Mouse (Mus musculus) forebrain, embryonic 14.5 days (tissue): ENCODE data around the gene Cdh4. TPM values are rescaled to one million over a fixed set of nuclear protein-coding genes. Genes with fewer than 3 reads are reported as not detected.

ENCODE experiments used
- ATAC-seq: fragments of 200-750 bp; cut with Nextera tagmentation; 2 replicates; pipeline ENCODE4 v1.8.0; 2017; ENCODE audit warnings: mild to moderate bottlenecking, moderate library complexity
- DNase-seq: peaks from one replicate; pipeline ENCODE4 v3.0.0-alpha.2; 2015; ENCODE audit warnings: low spot score
- H3K27ac ChIP-seq: fragments of 300-500 bp; sonication (generic); 2 replicates; pipeline ENCODE4 v1.5.1; 2014; ENCODE audit warnings: low read depth, mild to moderate bottlenecking, control low read depth, low read length, moderate library complexity
- H3K27me3 ChIP-seq: fragments of 300-500 bp; sonication (generic); replicated peaks from 2 replicates; pipeline ENCODE4 v1.6.1; 2014; ENCODE audit warnings: low read length, control low read depth, mixed read lengths; ENCODE audit not compliant: control insufficient read depth, insufficient read depth
- H3K36me3 ChIP-seq: fragments of 300-500 bp; sonication (generic); 2 replicates; pipeline ENCODE4 v1.6.1; 2014; ENCODE audit warnings: low read length, control low read depth; ENCODE audit not compliant: control insufficient read depth, insufficient read depth
- H3K4me1 ChIP-seq: fragments of 300-500 bp; sonication (generic); 2 replicates; pipeline ENCODE4 v1.6.1; 2014; ENCODE audit warnings: antibody characterized with exemption, low read length, control low read depth; ENCODE audit not compliant: control insufficient read depth, insufficient read depth
- H3K4me2 ChIP-seq: fragments of 300-500 bp; sonication (generic); 2 replicates; pipeline ENCODE4 v1.6.1; 2014; ENCODE audit warnings: mild to moderate bottlenecking, control low read depth, low read length
- H3K4me3 ChIP-seq: fragments of 300-500 bp; sonication (generic); 2 replicates; pipeline ENCODE4 v1.5.1; 2014; ENCODE audit warnings: low read depth, low read length, control low read depth
- H3K9ac ChIP-seq: fragments of 300-500 bp; sonication (generic); 2 replicates; pipeline ENCODE4 v1.6.1; 2014; ENCODE audit warnings: mild to moderate bottlenecking, low read length, control low read depth, moderate library complexity
- H3K9me3 ChIP-seq: fragments of 300-500 bp; sonication (generic); replicated peaks from 2 replicates; pipeline ENCODE4 v1.6.1; 2016; ENCODE audit warnings: low read length, control low read depth, mixed read lengths; ENCODE audit not compliant: control insufficient read depth
- WGBS: fragments of 180-500 bp; shearing (Covaris S2); extraction: QIAGEN DNeasy Blood & Tissue Kit; methylation state at CpG from one replicate; pipeline ENCODE4 v1.1.7; 2014; 5-methylcytosine and 5-hydroxymethylcytosine counted together
- polyA plus RNA-seq: library from polyadenylated mRNA; unstranded; fragments of >200 nt; fragmentation: Nextera tagmentation; extraction: Ambion mirVana; gene quantifications from 2 replicates; pipeline ENCODE4 v1.2.1, GENCODE M21; 2014

Gene Cdh4
- polyA plus RNA-seq, 1 experiment from 2014 or later, result 35.0 TPM

- no peak overlapping the region for H3K9ac ChIP-seq
- no peaks in the 10 kb centered on the region for H3K9me3 ChIP-seq
- peaks cover 35% of the 10 kb centered on the region for H3K4me1 ChIP-seq
- H3K27me3 ChIP-seq, result no peaks in the 10 kb centered on the region
- ATAC-seq (peak; percentile 76), DNase-seq (peak; percentile 84)
- WGBS, result 39% methylated on average over 13 of the region's 13 CpGs
- H3K36me3 ChIP-seq, result no peaks in the 10 kb centered on the region
- no peak overlapping the region for H3K4me2 ChIP-seq
- peak overlapping the region; percentile 72 for H3K27ac ChIP-seq
- no peak overlapping the region for H3K4me3 ChIP-seq
Measured at GRCm38 (mm10) chr2:179762521-179763305, 320.5 kb downstream of the Cdh4 start.

GRCm38 (mm10) chr2:179764460-179764859, 322.2 kb downstream of the Cdh4 start:
- Histone ChIP-seq H3K4me2 (no peak overlapping the region), H3K9ac (no peak overlapping the region), H3K36me3 (no peaks in the 10 kb centered on the region), H3K4me3 (no peak overlapping the region), H3K9me3 (no peaks in the 10 kb centered on the region), H3K27me3 (no peaks in the 10 kb centered on the region), H3K4me1 (peaks cover 48% of the 10 kb centered on the region), H3K27ac (no peak overlapping the region)
- ATAC-seq (no peak), DNase-seq (no peak)
- WGBS, result 83% methylated on average over 2 of the region's 2 CpGs

- Histone ChIP-seq H3K36me3 (no peaks in the 10 kb centered on the region), H3K4me2 (peak overlapping the region; percentile 21; the same call in 1 of the 2 replicates), H3K4me3 (no peak overlapping the region), H3K9me3 (no peaks in the 10 kb centered on the region), H3K9ac (no peak overlapping the region), H3K4me1 (peaks cover 44% of the 10 kb centered on the region), H3K27ac (no peak overlapping the region), H3K27me3 (no peaks in the 10 kb centered on the region)
- peak; percentile 65 for DNase-seq
- ATAC-seq, result peak; percentile 24; the same call in 1 of the 2 replicates
- 28% methylated on average over 16 of the region's 16 CpGs for WGBS
Measured at GRCm38 (mm10) chr2:179766664-179767526, 324.7 kb downstream of the Cdh4 start.

GRCm38 (mm10) chr2:179767527-179767849, 325.3 kb downstream of the Cdh4 start:
- no peak overlapping the region for H3K9ac ChIP-seq
- under 1% methylated on average over 9 of the region's 9 CpGs for WGBS
- no peaks in the 10 kb centered on the region for H3K27me3 ChIP-seq
- DNase-seq (peak; percentile 56), ATAC-seq (no peak)
- H3K4me3 ChIP-seq, result no peak overlapping the region
- H3K36me3 ChIP-seq, result no peaks in the 10 kb centered on the region
- no peak overlapping the region for H3K27ac ChIP-seq
- H3K9me3 ChIP-seq, result no peaks in the 10 kb centered on the region
- H3K4me2 ChIP-seq, result peak overlapping the region; percentile 21; the same call in 1 of the 2 replicates
- H3K4me1 ChIP-seq, result peaks cover 38% of the 10 kb centered on the region

GRCm38 (mm10) chr2:179769137-179769536, 326.9 kb downstream of the Cdh4 start:
- 52% methylated on average over 5 of the region's 5 CpGs for WGBS
- ATAC-seq (peak; percentile 56), DNase-seq (peak; percentile 88)
- Histone ChIP-seq H3K4me2 (no peak overlapping the region), H3K36me3 (no peaks in the 10 kb centered on the region), H3K9me3 (no peaks in the 10 kb centered on the region), H3K27me3 (no peaks in the 10 kb centered on the region), H3K27ac (peak overlapping the region; percentile 65), H3K4me3 (no peak overlapping the region), H3K9ac (no peak overlapping the region), H3K4me1 (peaks cover 33% of the 10 kb centered on the region)

GRCm38 (mm10) chr2:179769943-179770342, 327.7 kb downstream of the Cdh4 start:
- Histone ChIP-seq H3K27me3 (no peaks in the 10 kb centered on the region), H3K4me2 (no peak overlapping the region), H3K9ac (no peak overlapping the region), H3K4me1 (peaks cover 36% of the 10 kb centered on the region), H3K4me3 (no peak overlapping the region), H3K27ac (no peak overlapping the region), H3K36me3 (no peaks in the 10 kb centered on the region), H3K9me3 (no peaks in the 10 kb centered on the region)
- WGBS, result 80% methylated on average over 8 of the region's 8 CpGs
- ATAC-seq (no peak), DNase-seq (no peak)

- H3K4me2 ChIP-seq, result no peak overlapping the region
- H3K36me3 ChIP-seq, result no peaks in the 10 kb centered on the region
- DNase-seq (no peak), ATAC-seq (peak; percentile 29; the same call in 1 of the 2 replicates)
- H3K4me3 ChIP-seq, result no peak overlapping the region
- peaks cover 5% of the 10 kb centered on the region for H3K4me1 ChIP-seq
- WGBS, result 14% methylated on average over 13 of the region's 13 CpGs
- H3K27ac ChIP-seq, result no peak overlapping the region
- no peaks in the 10 kb centered on the region for H3K27me3 ChIP-seq
- H3K9ac ChIP-seq, result no peak overlapping the region
- H3K9me3 ChIP-seq, result no peaks in the 10 kb centered on the region
Measured at GRCm38 (mm10) chr2:179774440-179775110, 332.3 kb downstream of the Cdh4 start.

GRCm38 (mm10) chr2:179775999-179776705, 333.9 kb downstream of the Cdh4 start:
- Histone ChIP-seq H3K27me3 (no peaks in the 10 kb centered on the region), H3K4me3 (no peak overlapping the region), H3K4me1 (peaks cover 4% of the 10 kb centered on the region), H3K4me2 (no peak overlapping the region), H3K36me3 (no peaks in the 10 kb centered on the region), H3K9me3 (no peaks in the 10 kb centered on the region), H3K9ac (no peak overlapping the region), H3K27ac (no peak overlapping the region)
- 84% methylated on average over 10 of the region's 10 CpGs for WGBS
- DNase-seq (no peak), ATAC-seq (no peak)
